Comparison of ENCODE assay signal across 24 mouse cellular contexts in the genomic region with DNA sequence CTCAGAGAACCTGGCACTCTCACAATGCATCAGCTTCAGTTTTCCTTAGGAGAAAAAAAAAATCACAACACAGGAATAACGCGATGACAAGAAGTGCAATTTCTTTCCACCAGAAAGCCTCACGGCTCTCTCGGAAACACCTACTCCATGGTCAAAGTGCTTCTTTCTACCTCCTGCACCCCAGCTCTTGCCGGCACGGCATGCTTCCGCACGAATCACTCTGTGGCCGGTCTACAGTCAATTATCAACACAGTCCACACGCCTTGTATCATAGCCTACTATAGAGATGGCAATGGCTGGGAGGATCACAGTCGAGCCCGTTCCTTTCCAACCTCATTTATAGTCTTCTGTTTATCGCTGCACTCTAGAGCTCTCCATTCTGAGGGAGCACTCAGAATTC.
A peak's percentile ranks its signal among the peaks of the same experiment; 100 is the strongest.
DNase-seq lines count a peak whose midpoint lies in the region; ATAC-seq and TF ChIP-seq lines count a peak whose summit lies in the region.
"Had no signal": no experiment of that assay in that cellular context is flagged by ENCODE, and none has a peak within 500 bp of the region (broad histone marks: within the 10 kb centered on the region; RNA-seq: fewer than 3 reads in every experiment).

No protein-coding gene starts in this region.

- WGBS in forebrain, postnatal 0 days: 65% methylated on average over 13 of the region's 13 CpGs
- 93% methylated on average over 13 of the region's 13 CpGs for WGBS in forebrain, embryonic 10.5 days
- 65% methylated on average over 13 of the region's 13 CpGs for WGBS in hindbrain, postnatal 0 days
- 90% methylated on average over 13 of the region's 13 CpGs for WGBS in hindbrain, embryonic 11.5 days

- no peaks in the 10 kb centered on the region for H3K4me1 ChIP-seq in forebrain, postnatal 0 days (ENCODE audit: insufficient read depth)
- no peaks in the 10 kb centered on the region for H3K4me1 ChIP-seq in forebrain, embryonic 10.5 days
- H3K4me1 ChIP-seq in hindbrain, postnatal 0 days (ENCODE audit: insufficient read depth, low read length): 0 out of 2 replicates have a peak, but pooled peaks cover 3% of the 10 kb centered on the region
- no peaks in the 10 kb centered on the region for H3K4me1 ChIP-seq in hindbrain, embryonic 11.5 days (replicated peaks; ENCODE audit: control insufficient read depth, insufficient read depth, low read length)
- H3K4me1 ChIP-seq: heart, embryonic 10.5 days; heart, embryonic 13.5 days; hindbrain, embryonic 13.5 days had no signal

- H3K27me3 ChIP-seq in forebrain, postnatal 0 days (ENCODE audit: insufficient read depth, low read length): no peaks in the 10 kb centered on the region
- H3K27me3 ChIP-seq in forebrain, embryonic 10.5 days (ENCODE audit: poor library complexity, severe bottlenecking): peaks cover 3% of the 10 kb centered on the region; the same call in 1 of the 2 replicates
- no peaks in the 10 kb centered on the region for H3K27me3 ChIP-seq in hindbrain, postnatal 0 days (ENCODE audit: insufficient read depth, low read length)
- H3K27me3 ChIP-seq in hindbrain, embryonic 11.5 days (ENCODE audit: control insufficient read depth, insufficient read depth, low read length): no peaks in the 10 kb centered on the region
- H3K27me3 ChIP-seq: heart, embryonic 13.5 days; hindbrain, embryonic 13.5 days had no signal

- no peak overlapping the region for H3K4me3 ChIP-seq in forebrain, postnatal 0 days (ENCODE audit: low read depth, low read length)
- H3K4me3 ChIP-seq in forebrain, embryonic 10.5 days: no peak overlapping the region
- no peak overlapping the region for H3K4me3 ChIP-seq in hindbrain, postnatal 0 days (ENCODE audit: low read length)
- H3K4me3 ChIP-seq in hindbrain, embryonic 11.5 days (ENCODE audit: low read depth, low read length): no peak overlapping the region
- H3K4me3 ChIP-seq: gastrocnemius, adult 2 months; heart, adult 2 months; heart, embryonic 10.5 days; heart, embryonic 13.5 days; hindbrain, embryonic 13.5 days had no signal

- 0 out of 2 replicates have a peak overlapping the region, but pooled peaks have one; percentile 2 for H3K4me2 ChIP-seq in forebrain, postnatal 0 days (ENCODE audit: low read depth)
- peak overlapping the region; percentile 24; the same call in 1 of the 2 replicates for H3K4me2 ChIP-seq in hindbrain, postnatal 0 days (ENCODE audit: low read depth, low read length)
- H3K4me2 ChIP-seq in hindbrain, embryonic 11.5 days (replicated peaks; ENCODE audit: low read depth, low read length): no peak overlapping the region
- H3K4me2 ChIP-seq: heart, embryonic 13.5 days; hindbrain, embryonic 13.5 days had no signal

- TF ChIP-seq CTCF in forebrain, postnatal 0 days (IDR thresholded peaks at IDR 0.05; ENCODE audit: low read depth): no peak
- no peak for TF ChIP-seq CTCF in hindbrain, postnatal 0 days (IDR thresholded peaks at IDR 0.05; ENCODE audit: low read depth)

- ATAC-seq in forebrain, postnatal 0 days: no peak
- ATAC-seq in hindbrain, postnatal 0 days: no peak
- no peak for ATAC-seq in hindbrain, embryonic 11.5 days (ENCODE audit: low FRiP score)
- ATAC-seq: activated CD4-positive, CD25-positive, alpha-beta regulatory T cell, adult 4 months; forebrain, embryonic 14.5 days; hindbrain, embryonic 16.5 days; inflammation-experienced regulatory T-cells, adult 6 months had no signal

- DNase-seq in forebrain, postnatal 0 days: no peak
- no peak for DNase-seq in forebrain, embryonic 10.5 days (ENCODE audit: extremely low spot score, low spot score)
- DNase-seq in hindbrain, postnatal 0 days (ENCODE audit: low spot score): peak; percentile 11
- DNase-seq in hindbrain, embryonic 11.5 days (ENCODE audit: low spot score): no peak
- peak; percentile 55 for DNase-seq in kidney, adult 9 months
- DNase-seq in kidney, postnatal 25 days: no peak
- DNase-seq in testis, postnatal 10 days (ENCODE audit: low spot score): peak; percentile 28
- DNase-seq in testis, postnatal 14 days (ENCODE audit: low spot score): no peak
- DNase-seq: adrenal gland, adult 8-10 months; adrenal gland, postnatal 25 days; cerebellum, adult 18-20 months; cerebellum, adult 9-10 months; cerebellum, postnatal 14 days; gastrocnemius, adult 2 months; gastrocnemius, postnatal 25 days; heart, adult 2 months; heart, postnatal 14 days had no signal

- H3K36me3 ChIP-seq in forebrain, postnatal 0 days (ENCODE audit: insufficient read depth): no peaks in the 10 kb centered on the region
- H3K36me3 ChIP-seq in forebrain, embryonic 10.5 days (replicated peaks): peaks cover 5% of the 10 kb centered on the region; the same call in 1 of the 2 replicates
- H3K36me3 ChIP-seq in hindbrain, postnatal 0 days (ENCODE audit: insufficient read depth, low read length): no peaks in the 10 kb centered on the region
- no peaks in the 10 kb centered on the region for H3K36me3 ChIP-seq in hindbrain, embryonic 11.5 days (ENCODE audit: control insufficient read depth, insufficient read depth, low read length)
- H3K36me3 ChIP-seq: heart, embryonic 10.5 days; heart, embryonic 13.5 days; hindbrain, embryonic 13.5 days had no signal

- no peak overlapping the region for H3K9ac ChIP-seq in forebrain, postnatal 0 days
- no peak overlapping the region for H3K9ac ChIP-seq in hindbrain, postnatal 0 days (replicated peaks; ENCODE audit: low read length)
- H3K9ac ChIP-seq in hindbrain, embryonic 11.5 days (ENCODE audit: low read depth, low read length): no peak overlapping the region
- H3K9ac ChIP-seq: heart, embryonic 13.5 days; hindbrain, embryonic 13.5 days had no signal

- no peak overlapping the region for H3K27ac ChIP-seq in forebrain, postnatal 0 days (ENCODE audit: low read depth, low read length)
- no peak overlapping the region for H3K27ac ChIP-seq in forebrain, embryonic 10.5 days
- 0 out of 2 replicates have a peak overlapping the region, but pooled peaks have one; percentile 2 for H3K27ac ChIP-seq in hindbrain, postnatal 0 days
- H3K27ac ChIP-seq in hindbrain, embryonic 11.5 days (ENCODE audit: low read depth, low read length): no peak overlapping the region
- H3K27ac ChIP-seq: gastrocnemius, adult 2 months; heart, adult 2 months; heart, embryonic 10.5 days; heart, embryonic 13.5 days; hindbrain, embryonic 13.5 days had no signal

- no peaks in the 10 kb centered on the region for H3K9me3 ChIP-seq in forebrain, postnatal 0 days (ENCODE audit: low read length)
- H3K9me3 ChIP-seq in forebrain, embryonic 10.5 days: no peaks in the 10 kb centered on the region
- H3K9me3 ChIP-seq in hindbrain, postnatal 0 days (ENCODE audit: low read length): no peaks in the 10 kb centered on the region
- no peaks in the 10 kb centered on the region for H3K9me3 ChIP-seq in hindbrain, embryonic 11.5 days (ENCODE audit: control insufficient read depth, low read length)
- H3K9me3 ChIP-seq: heart, embryonic 10.5 days; heart, embryonic 13.5 days; hindbrain, embryonic 13.5 days had no signal

Comparison
In these comparisons a context has a peak if more than half of its experiments do, and no peak if none do; other contexts are left out.
1. DNase-seq: peak in hindbrain, postnatal 0 days (single experiment), kidney, adult 9 months (single experiment) and testis, postnatal 10 days (single experiment); none in forebrain, postnatal 0 days (single experiment), forebrain, embryonic 10.5 days (single experiment), hindbrain, embryonic 11.5 days (single experiment), kidney, postnatal 25 days (0 of 2) and testis, postnatal 14 days (single experiment).